In the genomic region with DNA sequence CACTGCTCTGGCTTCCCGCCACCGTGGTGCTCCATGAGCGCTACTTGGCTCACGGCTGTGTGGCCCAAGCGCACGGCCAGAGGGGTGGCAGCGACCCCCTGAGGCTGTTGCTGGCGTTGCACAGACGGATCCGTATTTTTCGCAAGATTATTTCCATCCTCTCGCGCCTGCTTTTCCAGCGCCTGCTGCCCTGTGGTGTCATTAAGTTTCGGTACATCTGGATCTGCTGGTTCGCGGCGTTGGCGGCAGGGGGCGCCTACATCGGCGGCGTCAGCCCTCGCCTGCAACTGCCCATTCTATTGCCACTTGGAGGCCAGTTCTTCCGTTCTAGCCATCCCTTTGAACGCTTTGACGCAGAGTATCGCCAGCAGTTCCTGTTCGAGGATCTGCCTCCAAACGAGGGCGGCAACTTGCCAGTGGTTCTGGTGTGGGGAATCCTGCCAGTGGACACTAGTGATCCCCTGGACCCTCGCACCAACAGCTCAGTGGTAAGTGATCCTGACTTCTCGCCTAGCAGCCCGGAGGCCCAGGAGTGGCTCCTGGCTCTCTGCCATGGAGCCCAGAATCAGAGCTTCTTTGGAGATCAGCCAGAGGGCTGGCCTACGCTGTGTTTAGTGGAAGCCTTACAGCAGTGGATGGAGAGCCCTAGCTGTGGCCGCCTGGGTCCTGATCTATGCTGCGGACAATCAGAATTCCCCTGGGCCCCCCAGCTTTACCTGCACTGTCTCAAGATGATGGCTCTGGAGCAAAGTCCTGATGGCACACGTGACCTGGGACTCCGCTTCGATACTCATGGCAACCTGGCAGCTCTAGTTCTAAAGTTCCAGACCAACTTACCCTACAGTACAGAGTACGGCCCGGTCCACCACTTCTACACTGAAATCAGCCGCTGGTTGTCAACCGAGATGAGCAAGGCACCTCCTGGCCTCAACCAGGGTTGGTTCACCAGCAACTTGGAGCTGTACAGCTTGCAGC, we compare ENCODE assay signal across 8 mouse cellular contexts. TPM values are rescaled to one million over a fixed set of nuclear protein-coding genes. Genes with fewer than 3 reads are reported as not detected.
DNase-seq lines count a peak whose midpoint lies in the region; ATAC-seq and TF ChIP-seq lines count a peak whose summit lies in the region.

No protein-coding gene starts in this region.

- WGBS in forebrain, embryonic 12.5 days = 28% methylated on average over 44 of the region's 44 CpGs
- 17% methylated on average over 44 of the region's 44 CpGs for WGBS in heart, postnatal 0 days
- 20% methylated on average over 44 of the region's 44 CpGs for WGBS in lung, embryonic 14.5 days
- 26% methylated on average over 44 of the region's 44 CpGs for WGBS in neural tube, embryonic 15.5 days

- TF ChIP-seq EP300 in heart, postnatal 0 days (IDR thresholded peaks at IDR 0.05; ENCODE audit: low read depth) = no peak

- H3K36me3 ChIP-seq in forebrain, embryonic 12.5 days (replicated peaks) = peaks cover 4% of the 10 kb centered on the region; the same call in 1 of the 2 replicates
- H3K36me3 ChIP-seq in heart, postnatal 0 days (replicated peaks; ENCODE audit: control insufficient read depth, insufficient read depth, low read length) = no peaks in the 10 kb centered on the region
- no peaks in the 10 kb centered on the region for H3K36me3 ChIP-seq in lung, embryonic 14.5 days (ENCODE audit: insufficient read depth)
- peaks cover 79% of the 10 kb centered on the region for H3K36me3 ChIP-seq in neural tube, embryonic 15.5 days

- no peaks in the 10 kb centered on the region for H3K9me3 ChIP-seq in forebrain, embryonic 12.5 days
- H3K9me3 ChIP-seq in heart, postnatal 0 days (replicated peaks; ENCODE audit: control insufficient read depth, low read length) = no peaks in the 10 kb centered on the region
- no peaks in the 10 kb centered on the region for H3K9me3 ChIP-seq in lung, embryonic 14.5 days (ENCODE audit: low read depth, low read length)
- no peaks in the 10 kb centered on the region for H3K9me3 ChIP-seq in neural tube, embryonic 15.5 days (replicated peaks)

- peak overlapping the region; percentile 41 for H3K4me2 ChIP-seq in forebrain, embryonic 12.5 days
- H3K4me2 ChIP-seq in heart, postnatal 0 days (ENCODE audit: low read depth, low read length) = peak overlapping the region; percentile 56
- peak overlapping the region; percentile 60 for H3K4me2 ChIP-seq in lung, embryonic 14.5 days
- H3K4me2 ChIP-seq in neural tube, embryonic 15.5 days = peak overlapping the region; percentile 44

- H3K9ac ChIP-seq in forebrain, embryonic 12.5 days = peak overlapping the region; percentile 12; the same call in 1 of the 2 replicates
- no peak overlapping the region for H3K9ac ChIP-seq in heart, postnatal 0 days (replicated peaks; ENCODE audit: low read depth, low read length)
- peak overlapping the region; percentile 23 for H3K9ac ChIP-seq in lung, embryonic 14.5 days
- H3K9ac ChIP-seq in neural tube, embryonic 15.5 days (replicated peaks) = no peak overlapping the region

- peaks cover 11% of the 10 kb centered on the region for H3K4me1 ChIP-seq in forebrain, embryonic 12.5 days
- H3K4me1 ChIP-seq in heart, postnatal 0 days (ENCODE audit: control insufficient read depth, insufficient read depth) = peaks cover 7% of the 10 kb centered on the region
- peaks cover 6% of the 10 kb centered on the region; the same call in 1 of the 2 replicates for H3K4me1 ChIP-seq in lung, embryonic 14.5 days (ENCODE audit: insufficient read depth)
- peaks cover 10% of the 10 kb centered on the region; the same call in 1 of the 2 replicates for H3K4me1 ChIP-seq in neural tube, embryonic 15.5 days

- H3K27me3 ChIP-seq in forebrain, embryonic 12.5 days = peaks cover 41% of the 10 kb centered on the region
- H3K27me3 ChIP-seq in heart, postnatal 0 days (ENCODE audit: control insufficient read depth, insufficient read depth, low read length) = no peaks in the 10 kb centered on the region
- H3K27me3 ChIP-seq in lung, embryonic 14.5 days (ENCODE audit: insufficient read depth, low read length) = no peaks in the 10 kb centered on the region
- H3K27me3 ChIP-seq in neural tube, embryonic 15.5 days (replicated peaks) = peaks cover 3% of the 10 kb centered on the region; the same call in 1 of the 2 replicates

- H3K4me3 ChIP-seq in forebrain, embryonic 12.5 days (replicated peaks) = peak overlapping the region; percentile 5
- peak overlapping the region; percentile 23 for H3K4me3 ChIP-seq in heart, postnatal 0 days (ENCODE audit: low read depth, low read length)
- peak overlapping the region; percentile 21; the same call in 1 of the 2 replicates for H3K4me3 ChIP-seq in lung, embryonic 14.5 days (ENCODE audit: low read depth, low read length)
- H3K4me3 ChIP-seq in neural tube, embryonic 15.5 days (replicated peaks) = 0 out of 2 replicates have a peak overlapping the region, but pooled peaks have one; percentile 8

- peak; percentile 53 for TF ChIP-seq CTCF in heart, postnatal 0 days (IDR thresholded peaks at IDR 0.05; ENCODE audit: low read depth)
- TF ChIP-seq CTCF in lung, embryonic 14.5 days (IDR thresholded peaks at IDR 0.05; ENCODE audit: low read depth) = peak; percentile 88

- peak overlapping the region; percentile 36; the same call in 1 of the 2 replicates for H3K27ac ChIP-seq in forebrain, embryonic 12.5 days
- no peak overlapping the region for H3K27ac ChIP-seq in heart, postnatal 0 days (ENCODE audit: low read depth)
- no peak overlapping the region for H3K27ac ChIP-seq in lung, embryonic 14.5 days (ENCODE audit: low read depth)
- no peak overlapping the region for H3K27ac ChIP-seq in neural tube, embryonic 15.5 days (replicated peaks)

- ATAC-seq in forebrain, embryonic 12.5 days (ENCODE audit: low FRiP score) = peak; percentile 51; the same call in 1 of the 2 replicates
- ATAC-seq in heart, postnatal 0 days (ENCODE audit: insufficient read depth, low read depth) = peak; percentile 61
- peak; percentile 84 for ATAC-seq in lung, embryonic 14.5 days (ENCODE audit: insufficient read depth)
- ATAC-seq in neural tube, embryonic 15.5 days (ENCODE audit: low FRiP score) = peak; percentile 34; the same call in 1 of the 2 replicates

- DNase-seq in NIH3T3 (ENCODE audit: low read depth) = peak; percentile 15
- peak; percentile 86 for DNase-seq in cerebellum, adult 11 months
- peak; percentile 43 for DNase-seq in heart, postnatal 0 days (ENCODE audit: low spot score)
- DNase-seq in kidney, postnatal 36 days = peak; percentile 77 to 86
- DNase-seq in lung, embryonic 14.5 days = peak; percentile 92
- DNase-seq in urinary bladder, postnatal 25 days (ENCODE audit: low spot score) = peak; percentile 57

RNA-seq across cellular contexts. Expression of gene Disp2, which starts 11.3 kb away (rescaled TPM):
- 11.5 and 14.1 TPM in 2 replicates for polyA plus RNA-seq in forebrain, embryonic 12.5 days (2016; fragmentation: Nextera tagmentation; extraction: Ambion mirVana)
- total RNA-seq in heart, postnatal 0 days (2014; rRNA removed; ENCODE audit: low replicate concordance) = 0.19 and 0.38 TPM in 2 replicates
- polyA plus RNA-seq in heart, postnatal 0 days (2015; fragmentation: Nextera tagmentation; extraction: Ambion mirVana) = 0.03 and 0.07 TPM in 2 replicates
- 0.59 and 0.64 TPM in 2 replicates for polyA plus RNA-seq in lung, embryonic 14.5 days (2014; fragmentation: Nextera tagmentation; extraction: Ambion mirVana)
- 65.4 and 75.6 TPM in 2 replicates for polyA plus RNA-seq in neural tube, embryonic 15.5 days (2015; fragmentation: Nextera tagmentation; extraction: Ambion mirVana)

RNA-seq across cellular contexts. Expression of gene Phgr1, which starts 18.3 kb away (rescaled TPM):
- polyA plus RNA-seq in forebrain, embryonic 12.5 days (2016; fragmentation: Nextera tagmentation; extraction: Ambion mirVana) = not detected in 2 replicates
- not detected in 2 replicates for total RNA-seq in heart, postnatal 0 days (2014; rRNA removed; ENCODE audit: low replicate concordance)
- not detected in 2 replicates for polyA plus RNA-seq in heart, postnatal 0 days (2015; fragmentation: Nextera tagmentation; extraction: Ambion mirVana)
- polyA plus RNA-seq in lung, embryonic 14.5 days (2014; fragmentation: Nextera tagmentation; extraction: Ambion mirVana) = not detected in 2 replicates
- polyA plus RNA-seq in neural tube, embryonic 15.5 days (2015; fragmentation: Nextera tagmentation; extraction: Ambion mirVana) = 1.2 TPM in 1 of 2 replicates, not detected in the other

RNA-seq across cellular contexts. Expression of gene Knstrn, which starts 23.0 kb away (rescaled TPM):
- 164 and 167 TPM in 2 replicates for polyA plus RNA-seq in forebrain, embryonic 12.5 days (2016; fragmentation: Nextera tagmentation; extraction: Ambion mirVana)
- 19.8 and 28.0 TPM in 2 replicates for total RNA-seq in heart, postnatal 0 days (2014; rRNA removed; ENCODE audit: low replicate concordance)
- polyA plus RNA-seq in heart, postnatal 0 days (2015; fragmentation: Nextera tagmentation; extraction: Ambion mirVana) = 36.4 and 39.9 TPM in 2 replicates
- polyA plus RNA-seq in lung, embryonic 14.5 days (2014; fragmentation: Nextera tagmentation; extraction: Ambion mirVana) = 142 and 145 TPM in 2 replicates
- 14.8 and 30.3 TPM in 2 replicates for polyA plus RNA-seq in neural tube, embryonic 15.5 days (2015; fragmentation: Nextera tagmentation; extraction: Ambion mirVana)

RNA-seq across cellular contexts. Expression of gene Ccdc9b, which starts 28.4 kb away (rescaled TPM):
- 2.8 TPM in 2 replicates for polyA plus RNA-seq in forebrain, embryonic 12.5 days (2016; fragmentation: Nextera tagmentation; extraction: Ambion mirVana)
- 5.7 and 6.8 TPM in 2 replicates for total RNA-seq in heart, postnatal 0 days (2014; rRNA removed; ENCODE audit: low replicate concordance)
- 3.3 and 3.4 TPM in 2 replicates for polyA plus RNA-seq in heart, postnatal 0 days (2015; fragmentation: Nextera tagmentation; extraction: Ambion mirVana)
- polyA plus RNA-seq in lung, embryonic 14.5 days (2014; fragmentation: Nextera tagmentation; extraction: Ambion mirVana) = 0.50 and 0.55 TPM in 2 replicates
- 0.97 and 1.2 TPM in 2 replicates for polyA plus RNA-seq in neural tube, embryonic 15.5 days (2015; fragmentation: Nextera tagmentation; extraction: Ambion mirVana)

RNA-seq across cellular contexts. Expression of gene Inafm2, which starts 45.3 kb away (rescaled TPM):
- 22.3 and 24.4 TPM in 2 replicates for polyA plus RNA-seq in forebrain, embryonic 12.5 days (2016; fragmentation: Nextera tagmentation; extraction: Ambion mirVana)
- 39.4 and 44.2 TPM in 2 replicates for total RNA-seq in heart, postnatal 0 days (2014; rRNA removed; ENCODE audit: low replicate concordance)
- 39.9 and 48.4 TPM in 2 replicates for polyA plus RNA-seq in heart, postnatal 0 days (2015; fragmentation: Nextera tagmentation; extraction: Ambion mirVana)
- 24.3 and 25.0 TPM in 2 replicates for polyA plus RNA-seq in lung, embryonic 14.5 days (2014; fragmentation: Nextera tagmentation; extraction: Ambion mirVana)
- polyA plus RNA-seq in neural tube, embryonic 15.5 days (2015; fragmentation: Nextera tagmentation; extraction: Ambion mirVana) = 22.0 and 23.5 TPM in 2 replicates

Comparison
In these comparisons a context has a peak if more than half of its experiments do, and no peak if none do; other contexts are left out.
1. DNase-seq: peak in every context shown above with its lines; median percentile 92 in lung, embryonic 14.5 days; 86 in cerebellum, adult 11 months; 82 in kidney, postnatal 36 days; 57 in urinary bladder, postnatal 25 days; 43 in heart, postnatal 0 days; 15 in NIH3T3.
2. ATAC-seq: peak in every context shown above with its lines; median percentile 84 in lung, embryonic 14.5 days; 61 in heart, postnatal 0 days; 51 in forebrain, embryonic 12.5 days; 34 in neural tube, embryonic 15.5 days.
3. H3K9ac ChIP-seq: peak in forebrain, embryonic 12.5 days (single experiment) and lung, embryonic 14.5 days (single experiment); none in heart, postnatal 0 days (single experiment) and neural tube, embryonic 15.5 days (single experiment).
4. Peak in every context shown above with its lines, with median percentiles within 50 percentile points of each other: H3K4me2 ChIP-seq and H3K4me3 ChIP-seq.